Mouse (Mus musculus) C2C12 (cell line): ENCODE measurements at regions not wholly inside any gene's neighbourhood (a gene's known extent, or its start where the extent isn't known, plus 50 kb on each side); places are given as distances from the start of the nearest gene placed in this dataset.

Source experiments
- H3K27me3 ChIP-seq: one replicate; pipeline ENCODE4 v1.6.1; 2011; ENCODE audit not compliant: control insufficient read depth, insufficient read depth, insufficient read length
- H3K36me3 ChIP-seq: one replicate; pipeline ENCODE4 v1.6.1; 2011; ENCODE audit not compliant: control insufficient read depth, insufficient read depth
- H3K4me3 ChIP-seq: one replicate; pipeline ENCODE4 v1.5.1; 2011; ENCODE audit warnings: mild to moderate bottlenecking, control low read depth; ENCODE audit not compliant: poor library complexity, insufficient read depth, severe bottlenecking
- H3K79me2 ChIP-seq: one replicate; pipeline ENCODE4 v1.6.1; 2011; ENCODE audit not compliant: control insufficient read depth, insufficient read depth
- H3K79me3 ChIP-seq: one replicate; pipeline ENCODE4 v1.6.1; 2011; ENCODE audit warnings: low read depth, control low read depth
- H3ac ChIP-seq: one replicate; pipeline ENCODE3; 2011; ENCODE audit warnings: low read depth; ENCODE audit not compliant: control insufficient read depth, insufficient read length
- CEBPB ChIP-seq: IDR thresholded peaks from one replicate; pipeline ENCODE4 v1.6.1; 2011; ENCODE audit warnings: low read depth, mild to moderate bottlenecking, control low read depth, moderate library complexity
- CTCF ChIP-seq: IDR thresholded peaks from one replicate; pipeline ENCODE4 v1.5.1; 2011; ENCODE audit not compliant: control insufficient read depth, insufficient read depth, insufficient read length
- FOSL1 ChIP-seq: IDR thresholded peaks from one replicate; pipeline ENCODE4 v1.8.0; 2011; ENCODE audit warnings: mild to moderate bottlenecking, low read length; ENCODE audit not compliant: poor library complexity, insufficient read depth, severe bottlenecking
- MAX ChIP-seq: IDR thresholded peaks from one replicate; pipeline ENCODE4 v1.6.1; 2011; ENCODE audit warnings: mild to moderate bottlenecking, control low read depth
- MYOD1 ChIP-seq: IDR thresholded peaks from one replicate; pipeline ENCODE4 v1.6.1; 2011; ENCODE audit warnings: low read depth; ENCODE audit not compliant: control insufficient read depth, insufficient read length
- MYOG ChIP-seq: IDR thresholded peaks from one replicate; pipeline ENCODE4 v1.6.1; 2011; ENCODE audit not compliant: control insufficient read depth, insufficient read length; ENCODE audit errors: extremely low read depth
- USF1 ChIP-seq: IDR thresholded peaks from one replicate; pipeline ENCODE4 v1.6.1; 2011; ENCODE audit warnings: low read depth, mild to moderate bottlenecking, control low read depth, moderate library complexity

- no peak overlapping the region for H3K4me3 ChIP-seq
- H3K36me3 ChIP-seq, result no peaks in the 10 kb centered on the region
- no peaks in the 10 kb centered on the region for H3K79me2 ChIP-seq
- no peak for TF ChIP-seq CTCF
- no peak for TF ChIP-seq CEBPB
- no peak for TF ChIP-seq USF1
- no peak for TF ChIP-seq MAX
- TF ChIP-seq FOSL1, result no peak
- no peak for TF ChIP-seq MYOD1
- no peak for TF ChIP-seq MYOG
- H3K79me3 ChIP-seq, result no peaks in the 10 kb centered on the region
- no peak overlapping the region for H3ac ChIP-seq
- H3K27me3 ChIP-seq, result no peaks in the 10 kb centered on the region
These were observed 107.1 kb downstream of the Fzd1 start for GRCm38 (mm10) chr5:4650709-4651108.

DNA sequence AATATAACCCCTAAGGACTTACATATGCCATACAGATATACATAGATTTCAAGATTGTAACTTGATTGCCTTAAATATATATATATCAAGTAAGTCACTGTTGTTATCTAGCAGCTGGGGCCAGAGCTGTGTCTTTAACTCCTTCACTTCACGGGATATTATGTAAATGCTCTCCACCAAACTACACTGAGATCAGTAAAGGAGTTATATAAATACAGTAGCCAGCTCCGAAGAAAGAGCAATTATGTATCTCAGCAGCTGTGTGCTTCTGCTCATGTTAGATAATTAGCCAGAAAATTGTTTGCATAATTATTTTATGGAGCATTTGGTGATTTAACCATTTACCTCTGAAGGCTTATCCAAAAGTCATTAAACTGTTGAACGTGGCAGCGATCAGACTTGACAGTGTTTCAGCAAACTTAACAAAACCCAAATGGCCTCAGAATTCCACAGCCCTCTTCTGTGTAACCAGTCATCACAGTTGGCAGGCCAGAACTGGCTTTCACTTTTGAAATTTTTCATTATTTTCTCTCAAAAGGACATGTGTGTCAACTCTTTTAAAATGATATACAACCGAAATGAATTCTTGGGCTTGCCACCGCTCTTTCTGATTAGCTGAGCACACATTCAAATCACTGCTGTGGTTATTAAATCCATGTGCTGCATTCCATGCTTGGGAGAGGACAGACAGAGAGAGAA is 107.8 kb downstream of the Fzd1 start:
- Histone ChIP-seq H3K36me3 (no peaks in the 10 kb centered on the region), H3K27me3 (no peaks in the 10 kb centered on the region), H3K79me3 (no peaks in the 10 kb centered on the region), H3K4me3 (no peak overlapping the region), H3K79me2 (no peaks in the 10 kb centered on the region), H3ac (no peak overlapping the region)
- TF ChIP-seq CTCF (no peak), FOSL1 (no peak), CEBPB (no peak), MYOG (no peak), MYOD1 (no peak), USF1 (no peak), MAX (no peak)

DNA sequence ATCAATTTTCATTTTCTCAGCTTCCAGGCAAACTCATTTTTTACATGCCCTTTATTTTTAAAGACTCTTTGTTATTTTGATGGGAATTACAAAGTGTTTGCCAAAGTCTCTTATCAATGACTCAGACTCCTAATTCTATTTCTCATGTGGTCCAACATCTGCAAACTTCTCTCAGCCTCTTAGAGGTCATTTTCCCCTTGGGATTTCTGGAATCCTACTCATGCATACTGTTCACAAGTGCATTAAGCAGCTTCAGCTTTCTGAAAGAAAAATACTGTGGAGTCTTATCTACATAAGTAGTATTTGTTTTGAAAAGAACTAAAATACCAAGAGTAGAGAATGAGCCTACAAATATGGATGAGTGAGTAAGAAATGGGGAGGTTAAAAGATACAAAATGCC is 116.8 kb downstream of the Fzd1 start:
- TF ChIP-seq FOSL1 (no peak), USF1 (no peak)
- no peak overlapping the region for H3ac ChIP-seq
- H3K27me3 ChIP-seq, result no peaks in the 10 kb centered on the region
- H3K36me3 ChIP-seq, result no peaks in the 10 kb centered on the region
- no peaks in the 10 kb centered on the region for H3K79me2 ChIP-seq
- H3K4me3 ChIP-seq, result no peak overlapping the region
- no peaks in the 10 kb centered on the region for H3K79me3 ChIP-seq

DNA sequence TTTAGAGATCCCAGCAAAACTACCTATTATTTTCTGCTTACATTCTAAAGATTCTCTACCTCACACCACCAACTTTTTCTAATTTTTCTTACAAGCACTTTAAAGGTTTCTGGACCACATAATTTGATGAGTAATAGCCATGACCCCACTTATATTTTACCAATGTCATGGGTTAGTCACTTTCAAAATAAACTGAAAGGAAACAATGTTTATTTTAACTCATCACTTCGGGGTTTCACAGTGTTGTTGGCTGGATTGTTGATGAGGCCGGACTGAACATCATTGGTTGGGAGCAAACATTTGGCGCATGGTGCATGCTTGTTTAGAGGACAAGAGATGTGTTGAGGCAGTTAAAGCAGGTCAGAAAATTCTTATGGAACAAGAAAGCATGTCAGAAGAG is 124.1 kb downstream of the Fzd1 start:
- H3K27me3 ChIP-seq, result no peaks in the 10 kb centered on the region
- H3ac ChIP-seq, result no peak overlapping the region
- TF ChIP-seq CTCF, result no peak
- peak; percentile 74 for TF ChIP-seq FOSL1
- H3K79me3 ChIP-seq, result no peaks in the 10 kb centered on the region
- no peaks in the 10 kb centered on the region for H3K79me2 ChIP-seq
- no peaks in the 10 kb centered on the region for H3K36me3 ChIP-seq
- no peak overlapping the region for H3K4me3 ChIP-seq

DNA sequence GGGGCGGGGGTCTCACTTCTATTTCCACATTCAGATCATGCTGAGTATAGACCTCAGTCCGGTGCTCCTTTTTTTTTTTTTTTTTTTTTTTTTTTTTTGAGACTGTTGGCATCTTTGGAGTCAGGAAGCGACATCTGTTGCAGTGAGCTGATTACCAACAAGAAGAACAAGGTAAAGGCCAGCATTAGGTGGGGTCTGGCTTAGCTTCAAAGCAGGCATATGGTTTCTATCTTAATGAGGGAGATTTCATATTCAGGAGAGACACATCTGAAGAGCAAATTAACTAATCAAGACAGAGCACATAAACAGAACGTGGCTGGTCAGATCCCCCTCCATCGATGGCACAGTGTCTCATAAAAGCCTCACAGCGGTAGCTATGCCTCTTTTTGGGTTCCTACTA is 132.6 kb downstream of the Fzd1 start:
- Histone ChIP-seq H3K4me3 (no peak overlapping the region), H3K79me2 (no peaks in the 10 kb centered on the region), H3ac (no peak overlapping the region), H3K27me3 (no peaks in the 10 kb centered on the region), H3K79me3 (no peaks in the 10 kb centered on the region), H3K36me3 (no peaks in the 10 kb centered on the region)
- no peak for TF ChIP-seq USF1
- no peak for TF ChIP-seq MYOG
- TF ChIP-seq CEBPB, result no peak
- TF ChIP-seq CTCF, result no peak
- no peak for TF ChIP-seq MAX
- no peak for TF ChIP-seq FOSL1
- no peak for TF ChIP-seq MYOD1

GRCm38 (mm10) chr5:4623625-4624024 is 134.2 kb downstream of the Fzd1 start:
- Histone ChIP-seq H3K4me3 (no peak overlapping the region), H3ac (no peak overlapping the region), H3K36me3 (no peaks in the 10 kb centered on the region), H3K79me3 (no peaks in the 10 kb centered on the region), H3K27me3 (no peaks in the 10 kb centered on the region), H3K79me2 (no peaks in the 10 kb centered on the region)
- no peak for TF ChIP-seq USF1
- TF ChIP-seq FOSL1, result no peak
- no peak for TF ChIP-seq MAX
- no peak for TF ChIP-seq MYOG
- no peak for TF ChIP-seq CEBPB
- TF ChIP-seq CTCF, result no peak
- no peak for TF ChIP-seq MYOD1
